Mouse (Mus musculus) limb, embryonic 10.5 days (tissue): ENCODE results near the gene Irgc1. TPM values are rescaled to one million over a fixed set of nuclear protein-coding genes. Genes with fewer than 3 reads are reported as not detected.
"Not testable (repeated sequence)": the region's sequence is repeated elsewhere in the genome, so short reads cannot be mapped to it uniquely, and the experiment has no call there.

ENCODE experiments used
- DNase-seq: peaks from one replicate; pipeline ENCODE4 v3.0.0-alpha.2; 2017; ENCODE audit warnings: low spot score
- H3K27ac ChIP-seq: fragments of 300-500 bp; sonication (generic); 2 replicates; pipeline ENCODE4 v1.5.1; 2016; ENCODE audit warnings: mild to moderate bottlenecking
- H3K27me3 ChIP-seq: fragments of 300-500 bp; sonication (generic); 2 replicates; pipeline ENCODE4 v1.6.1; 2016; ENCODE audit warnings: low read depth, mild to moderate bottlenecking; ENCODE audit not compliant: poor library complexity, severe bottlenecking
- H3K36me3 ChIP-seq: fragments of 300-500 bp; sonication (generic); 2 replicates; pipeline ENCODE4 v1.6.1; 2016; ENCODE audit warnings: mild to moderate bottlenecking, moderate library complexity
- H3K4me1 ChIP-seq: fragments of 300-500 bp; sonication (generic); 2 replicates; pipeline ENCODE4 v1.6.1; 2016
- H3K4me3 ChIP-seq: fragments of 300-500 bp; sonication (generic); 2 replicates; pipeline ENCODE4 v1.5.1; 2016; ENCODE audit warnings: mild to moderate bottlenecking, moderate library complexity
- H3K9me3 ChIP-seq: fragments of 300-500 bp; sonication (generic); replicated peaks from 2 replicates; pipeline ENCODE4 v1.6.1; 2016; ENCODE audit warnings: mild to moderate bottlenecking
- WGBS: fragments of 180-500 bp; shearing (Covaris S2); methylation state at CpG from one replicate; pipeline ENCODE4 v1.1.7; 2016; 5-methylcytosine and 5-hydroxymethylcytosine counted together
- polyA plus RNA-seq: library from polyadenylated mRNA; unstranded; fragments of >200 nt; fragmentation: Nextera tagmentation; extraction: Ambion mirVana; gene quantifications from 2 replicates; pipeline ENCODE4 v1.2.1, GENCODE M21; 2016

The Irgc1 gene
- polyA plus RNA-seq: not detected in 2 replicates

GRCm38 (mm10) chr7:24451855-24452311 is at the start of gene Irgc1:
Irgc1 (minus strand) TSS chr7:24452297.
- WGBS: 83% methylated on average over 9 of the region's 9 CpGs
- H3K27ac ChIP-seq: no peak within 1 kb of the TSS
- H3K4me1 ChIP-seq: peaks cover 8% of the 10 kb centered on the region
- no peak for DNase-seq
- H3K36me3 ChIP-seq: no peaks in the 10 kb centered on the region
- no peaks in the 10 kb centered on the region for H3K9me3 ChIP-seq
- H3K4me3 ChIP-seq: no peak within 1 kb of the TSS
- no peaks in the 10 kb centered on the region for H3K27me3 ChIP-seq

GRCm38 (mm10) chr7:24501492-24501891 is 49.4 kb upstream of the Irgc1 start:
- peaks cover 47% of the 10 kb centered on the region for H3K4me1 ChIP-seq
- H3K4me3 ChIP-seq: no peak overlapping the region
- H3K9me3 ChIP-seq: no peaks in the 10 kb centered on the region
- DNase-seq: no peak
- H3K36me3 ChIP-seq: peaks cover 3% of the 10 kb centered on the region; the same call in 1 of the 2 replicates
- 44% methylated on average over 21 of the region's 21 CpGs for WGBS
- peaks cover 65% of the 10 kb centered on the region for H3K27me3 ChIP-seq
- H3K27ac ChIP-seq: no peak overlapping the region

GRCm38 (mm10) chr7:24500929-24501328 is 48.8 kb upstream of the Irgc1 start:
- Histone ChIP-seq H3K36me3 (peaks cover 3% of the 10 kb centered on the region; the same call in 1 of the 2 replicates), H3K4me3 (no peak overlapping the region), H3K4me1 (peaks cover 42% of the 10 kb centered on the region), H3K27ac (no peak overlapping the region), H3K9me3 (no peaks in the 10 kb centered on the region), H3K27me3 (peaks cover 65% of the 10 kb centered on the region)
- 24% methylated on average over 7 of the region's 7 CpGs for WGBS
- peak; percentile 59 for DNase-seq

GRCm38 (mm10) chr7:24499856-24500577 is 47.9 kb upstream of the Irgc1 start:
- peaks cover 65% of the 10 kb centered on the region for H3K27me3 ChIP-seq
- peak overlapping the region; percentile 55 for H3K4me3 ChIP-seq
- peak; percentile 71 for DNase-seq
- peak overlapping the region; percentile 44; the same call in 1 of the 2 replicates for H3K27ac ChIP-seq
- H3K36me3 ChIP-seq: peaks cover 3% of the 10 kb centered on the region; the same call in 1 of the 2 replicates
- H3K9me3 ChIP-seq: no peaks in the 10 kb centered on the region
- peaks cover 33% of the 10 kb centered on the region for H3K4me1 ChIP-seq
- 12% methylated on average over 43 of the region's 43 CpGs for WGBS

GRCm38 (mm10) chr7:24488303-24488702 is 36.2 kb upstream of the Irgc1 start:
- WGBS: 87% methylated on average over 8 of the region's 8 CpGs
- peaks cover 30% of the 10 kb centered on the region for H3K27me3 ChIP-seq
- H3K36me3 ChIP-seq: no peaks in the 10 kb centered on the region
- H3K27ac ChIP-seq: no peak overlapping the region
- no peak for DNase-seq
- H3K4me1 ChIP-seq: peaks cover 12% of the 10 kb centered on the region
- H3K4me3 ChIP-seq: no peak overlapping the region
- no peaks in the 10 kb centered on the region for H3K9me3 ChIP-seq

GRCm38 (mm10) chr7:24487403-24487802 is 35.3 kb upstream of the Irgc1 start:
- H3K27ac ChIP-seq: no peak overlapping the region
- no peak for DNase-seq

GRCm38 (mm10) chr7:24486654-24487130 is 34.6 kb upstream of the Irgc1 start:
- H3K36me3 ChIP-seq: no peaks in the 10 kb centered on the region
- peaks cover 46% of the 10 kb centered on the region for H3K27me3 ChIP-seq
- WGBS: 61% methylated on average over 9 of the region's 9 CpGs
- H3K27ac ChIP-seq: no peak overlapping the region; the same call in 1 of the 2 replicates
- peaks cover 21% of the 10 kb centered on the region for H3K4me1 ChIP-seq
- H3K9me3 ChIP-seq: no peaks in the 10 kb centered on the region
- DNase-seq: no peak
- H3K4me3 ChIP-seq: no peak overlapping the region

More at GRCm38 (mm10) chr7:24487403-24487802, 35.3 kb upstream of the Irgc1 start:
- peaks cover 39% of the 10 kb centered on the region for H3K27me3 ChIP-seq
- H3K9me3 ChIP-seq: no peaks in the 10 kb centered on the region
- whole genome bisulfite sequencing: 35% methylated on average over 3 of the region's 3 CpGs
- H3K36me3 ChIP-seq: no peaks in the 10 kb centered on the region
- peaks cover 20% of the 10 kb centered on the region for H3K4me1 ChIP-seq
- no peak overlapping the region for H3K4me3 ChIP-seq

- Histone ChIP-seq H3K27me3 (peaks cover 58% of the 10 kb centered on the region), H3K36me3 (no peaks in the 10 kb centered on the region), H3K27ac (0 out of 2 replicates have a peak overlapping the region, but pooled peaks have one; percentile 27), H3K4me1 (peaks cover 31% of the 10 kb centered on the region), H3K9me3 (no peaks in the 10 kb centered on the region), H3K4me3 (no peak overlapping the region)
- no peak for DNase-seq
- 78% methylated on average over 9 of the region's 9 CpGs for WGBS
Observed at GRCm38 (mm10) chr7:24485481-24485880, 33.4 kb upstream of the Irgc1 start.

GRCm38 (mm10) chr7:24483291-24483690 is 31.2 kb upstream of the Irgc1 start:
- H3K4me3 ChIP-seq: peak overlapping the region; percentile 84
- WGBS: 44% methylated on average over 6 of the region's 6 CpGs
- H3K36me3 ChIP-seq, H3K9me3 ChIP-seq, DNase-seq, H3K27ac ChIP-seq: not testable (repeated sequence)
- H3K4me1 ChIP-seq: peaks cover 31% of the 10 kb centered on the region
- peaks cover 78% of the 10 kb centered on the region for H3K27me3 ChIP-seq

- no peaks in the 10 kb centered on the region for H3K9me3 ChIP-seq
- no peaks in the 10 kb centered on the region for H3K36me3 ChIP-seq
- peak overlapping the region; percentile 82 for H3K27ac ChIP-seq
- peak overlapping the region; percentile 84 for H3K4me3 ChIP-seq
- H3K4me1 ChIP-seq: peaks cover 31% of the 10 kb centered on the region
- 3% methylated on average over 22 of the region's 38 CpGs for WGBS
- peaks cover 78% of the 10 kb centered on the region for H3K27me3 ChIP-seq
- no peak for DNase-seq
Observed at GRCm38 (mm10) chr7:24482208-24483020, 30.3 kb upstream of the Irgc1 start.

GRCm38 (mm10) chr7:24481474-24482207 is 29.5 kb upstream of the Irgc1 start, which contains the start of gene Cadm4:
Cadm4 (plus strand) TSS chr7:24482023.
- Histone ChIP-seq H3K27me3 (peaks cover 78% of the 10 kb centered on the region), H3K4me3 (peak within 1 kb of the TSS; percentile 84), H3K27ac (peak within 1 kb of the TSS; percentile 82), H3K4me1 (peaks cover 26% of the 10 kb centered on the region), H3K9me3 (no peaks in the 10 kb centered on the region), H3K36me3 (no peaks in the 10 kb centered on the region)
- peak; percentile 95 for DNase-seq
- WGBS: under 1% methylated on average over 78 of the region's 83 CpGs

GRCm38 (mm10) chr7:24480986-24481473 is 28.9 kb upstream of the Irgc1 start:
- Histone ChIP-seq H3K36me3 (no peaks in the 10 kb centered on the region), H3K9me3 (no peaks in the 10 kb centered on the region), H3K4me1 (peaks cover 19% of the 10 kb centered on the region), H3K27ac (peak overlapping the region; percentile 82), H3K27me3 (peaks cover 74% of the 10 kb centered on the region), H3K4me3 (peak overlapping the region; percentile 84)
- WGBS: 13% methylated on average over 14 of the region's 14 CpGs
- DNase-seq: no peak
